Mouse (Mus musculus) kidney, adult 9 months (tissue): ENCODE data around the gene Flrt2.

ENCODE experiments used
- DNase-seq: peaks from one replicate; pipeline ENCODE4 v3.0.0; 2022

Flrt2 gene

DNA sequence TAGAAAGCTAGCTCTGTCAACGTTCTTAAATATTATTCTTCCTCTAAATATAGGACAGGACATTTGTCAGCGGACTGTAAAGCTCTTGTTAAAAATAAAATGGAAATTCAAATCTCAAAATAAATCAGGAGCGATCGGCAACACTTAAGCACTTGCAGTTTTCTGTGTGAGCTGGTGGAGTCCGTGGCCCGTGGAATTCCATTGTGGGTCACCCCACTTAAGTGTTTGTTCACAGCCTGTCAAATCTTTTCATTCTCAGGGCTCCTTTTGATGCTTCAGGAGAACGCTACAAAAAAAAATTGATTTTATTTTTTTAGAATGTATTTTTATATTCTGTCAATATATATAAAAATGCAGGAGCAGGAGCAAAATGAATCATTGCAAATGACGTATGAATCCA is 45.5 kb downstream of the Flrt2 start:
- DNase-seq = no peak

DNA sequence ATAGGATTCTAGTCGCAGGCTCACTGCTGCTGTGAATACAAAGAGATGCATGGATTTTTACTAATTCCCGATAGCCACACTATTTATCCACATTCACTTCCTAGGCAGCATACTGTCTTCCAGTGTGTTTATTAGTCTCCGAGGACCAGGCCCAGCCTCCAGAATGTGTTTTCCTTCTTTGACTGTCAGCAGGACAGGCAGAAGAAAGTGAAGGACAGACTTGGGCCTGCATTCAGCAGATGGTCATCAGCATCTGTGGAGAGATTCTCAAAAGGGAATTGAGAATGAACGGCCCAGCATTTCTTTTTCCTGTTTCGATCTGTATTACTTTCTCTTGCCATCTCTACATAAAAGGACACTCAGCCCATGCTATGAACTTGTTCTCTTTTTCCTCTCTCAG is 46.0 kb downstream of the Flrt2 start:
- DNase-seq = no peak

DNA sequence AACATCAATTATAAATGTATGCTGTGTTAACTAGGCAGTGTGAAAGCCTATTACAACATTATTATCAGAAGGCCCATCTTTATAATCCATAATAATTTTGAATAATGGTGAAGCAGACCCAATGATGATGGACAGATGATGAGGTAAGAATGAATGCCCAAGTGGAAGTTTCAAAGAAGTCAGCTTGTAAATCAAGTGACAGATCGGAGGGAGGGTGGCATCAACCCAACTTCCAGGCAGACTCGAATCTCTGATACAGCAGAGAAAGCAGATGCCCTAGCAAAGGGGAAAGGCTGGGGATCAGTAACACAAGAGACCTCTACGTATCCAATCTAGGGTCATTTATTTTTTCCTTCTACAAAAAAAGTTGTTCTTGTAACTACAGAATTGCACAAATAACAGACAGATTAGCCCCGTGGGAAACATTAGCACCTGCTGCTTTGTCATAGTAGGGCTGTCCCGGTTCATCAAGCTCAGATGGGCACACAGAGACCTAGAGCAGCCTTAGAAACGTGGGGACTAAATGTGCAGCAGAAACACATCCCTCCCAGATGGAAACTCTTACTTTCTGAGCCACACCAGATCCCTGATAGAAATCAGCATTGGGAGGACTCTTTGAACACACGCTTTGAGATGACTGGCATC is 46.6 kb downstream of the Flrt2 start:
- DNase-seq = no peak

DNA sequence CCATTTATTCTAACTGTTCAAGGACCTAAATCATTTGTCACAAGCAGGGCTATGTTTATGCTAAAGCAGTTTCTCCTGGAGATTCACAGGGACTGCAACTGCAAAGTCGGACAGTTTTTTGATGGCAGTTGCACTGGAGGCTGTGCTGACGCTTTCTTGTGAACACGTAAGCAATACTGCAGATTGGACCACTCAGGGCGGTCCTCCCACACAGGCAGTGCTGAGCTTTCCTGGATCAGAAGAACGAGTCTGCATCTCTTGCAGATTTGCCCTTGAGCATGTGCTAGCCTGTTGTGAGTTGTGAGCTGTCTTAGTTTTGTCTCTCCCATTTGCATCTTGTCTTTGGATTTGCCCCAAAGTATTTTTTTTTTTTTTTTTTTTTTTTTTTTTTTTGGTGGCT is 47.7 kb downstream of the Flrt2 start:
- no peak for DNase-seq

DNA sequence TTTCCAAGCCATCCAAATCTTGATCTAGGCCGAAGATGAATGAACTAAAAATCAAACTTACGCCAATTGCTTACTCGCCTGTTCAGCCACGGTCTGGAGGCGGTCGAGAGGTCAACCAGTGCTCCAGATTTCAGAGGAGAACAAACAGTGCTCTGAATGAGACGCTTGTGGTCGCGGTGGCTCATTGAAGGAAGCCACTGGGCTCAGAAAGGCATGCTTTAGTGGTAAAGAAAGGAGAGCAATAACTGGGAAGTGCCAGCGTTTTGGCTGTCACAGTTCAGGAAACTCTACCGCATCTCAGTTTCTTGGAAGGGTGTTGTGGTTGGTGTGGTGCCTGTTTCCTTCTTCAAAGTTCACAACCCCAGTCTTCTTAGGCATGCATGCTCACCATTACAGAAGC is 49.3 kb downstream of the Flrt2 start:
- DNase-seq = no peak

DNA sequence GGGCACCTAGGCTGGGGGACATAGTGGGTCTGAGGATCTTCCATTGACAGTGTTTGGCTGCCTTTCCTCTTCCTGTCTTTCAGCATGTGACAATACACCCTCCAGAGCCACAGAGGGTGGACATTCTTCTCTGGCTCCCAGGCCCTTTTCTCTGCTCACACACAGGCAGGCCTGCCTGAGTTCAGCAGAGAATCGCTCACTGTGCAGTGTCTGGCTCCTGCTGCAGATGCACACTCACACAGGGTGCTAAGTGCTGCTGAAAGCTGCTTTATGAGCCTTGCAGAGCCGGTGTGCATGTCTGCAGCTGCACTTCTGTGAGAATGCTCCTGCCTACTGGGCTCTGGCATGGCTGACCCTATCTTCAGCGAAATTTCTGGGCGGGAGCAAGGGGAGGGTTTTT is 52.3 kb downstream of the Flrt2 start:
- DNase-seq = no peak

DNA sequence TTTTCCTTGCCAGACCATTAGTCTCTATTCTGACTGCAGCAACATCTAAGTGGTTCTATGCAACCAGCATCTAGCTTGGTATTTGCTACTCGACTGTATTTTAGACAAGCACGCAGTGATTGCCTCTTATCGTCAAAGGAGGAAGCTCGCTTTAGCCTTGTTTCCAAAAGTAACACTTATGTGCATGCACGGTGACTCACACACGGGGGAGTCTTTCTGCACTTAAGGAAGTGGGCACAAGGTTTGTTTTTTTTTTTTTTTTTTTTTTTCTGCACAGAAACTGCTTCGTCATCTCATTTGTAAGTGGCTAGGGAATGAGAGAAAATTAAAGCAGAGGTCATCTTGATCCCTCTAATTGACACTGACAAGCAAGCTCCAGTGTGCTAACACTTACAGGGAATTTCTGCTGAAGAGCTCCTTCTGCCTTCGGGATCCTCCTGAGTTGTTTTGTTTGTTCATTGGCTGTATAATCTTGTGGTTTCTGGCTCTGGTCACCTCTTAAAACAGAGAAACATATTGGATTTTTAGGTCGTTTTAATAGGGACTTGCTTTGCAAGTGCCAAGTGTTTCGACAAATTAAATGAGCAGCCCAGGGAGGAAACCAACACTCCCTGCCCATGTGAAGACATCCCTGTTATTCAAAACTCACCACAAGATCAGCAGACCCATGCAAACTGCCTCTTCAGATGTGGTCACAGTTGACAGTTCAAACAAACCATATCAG is 55.0 kb downstream of the Flrt2 start:
- DNase-seq = no peak

DNA sequence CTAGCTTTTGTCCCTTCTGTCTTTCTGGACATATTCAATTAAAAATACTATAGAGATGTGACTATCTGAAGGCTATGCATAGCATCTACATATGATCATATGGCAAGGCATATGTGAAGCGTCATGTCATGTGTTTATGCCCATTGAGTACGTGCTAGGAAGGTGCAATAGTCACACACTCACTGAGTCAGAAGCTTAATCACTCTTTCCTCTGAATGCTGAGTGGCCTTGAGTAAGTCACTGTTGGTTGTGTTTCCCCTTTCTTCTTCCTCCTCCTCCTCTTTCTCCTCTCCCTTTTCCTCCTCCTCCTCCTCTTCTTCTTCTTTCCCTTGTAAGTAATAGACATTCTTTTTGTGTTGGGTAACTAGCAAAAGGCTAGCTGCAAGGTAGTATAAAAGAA is 56.7 kb downstream of the Flrt2 start:
- no peak for DNase-seq

DNA sequence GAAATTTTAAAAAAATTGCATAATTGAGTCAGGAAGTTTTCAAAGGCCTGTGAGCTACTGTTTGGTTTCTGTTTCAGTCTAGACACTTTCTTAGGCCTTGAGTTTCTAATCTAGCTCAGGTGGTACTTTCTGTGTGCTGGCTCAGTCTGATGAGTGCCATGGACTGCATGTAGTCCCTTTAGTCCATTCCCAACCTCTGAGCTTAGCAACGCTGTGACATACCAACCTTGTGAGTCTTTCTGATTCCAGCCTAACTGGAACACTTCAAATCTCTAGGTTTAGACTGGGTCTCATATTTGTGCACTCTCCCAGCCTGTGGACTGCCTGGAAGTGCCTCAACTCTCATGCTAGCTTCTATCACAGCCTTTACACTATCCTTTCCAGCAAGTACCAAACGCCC is 57.2 kb downstream of the Flrt2 start:
- no peak for DNase-seq

DNA sequence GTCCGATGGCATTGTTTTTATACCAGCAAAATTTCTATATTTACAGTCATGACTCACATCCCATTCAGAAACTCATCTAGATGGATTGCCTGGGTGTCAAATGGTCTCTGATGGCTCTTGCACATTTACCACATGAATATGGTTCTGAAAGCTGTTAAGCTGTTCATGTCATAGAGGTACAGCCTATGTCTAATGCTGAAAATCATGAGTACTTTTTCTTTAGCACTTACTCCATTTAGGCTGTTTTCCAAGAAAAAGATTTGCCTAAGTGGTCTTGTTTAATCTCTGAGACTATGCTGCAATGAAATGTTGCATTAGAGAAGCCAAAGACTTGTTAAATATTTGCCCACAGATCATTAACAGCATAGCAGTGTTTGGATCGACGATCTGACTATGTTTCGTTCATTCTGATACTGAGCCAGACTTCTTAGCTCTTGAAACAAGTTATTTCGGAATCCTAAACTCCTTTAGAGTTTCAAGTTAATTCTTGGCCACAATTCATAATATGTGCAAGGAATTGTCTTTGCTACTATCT is 67.3 kb downstream of the Flrt2 start:
- DNase-seq = no peak

DNA sequence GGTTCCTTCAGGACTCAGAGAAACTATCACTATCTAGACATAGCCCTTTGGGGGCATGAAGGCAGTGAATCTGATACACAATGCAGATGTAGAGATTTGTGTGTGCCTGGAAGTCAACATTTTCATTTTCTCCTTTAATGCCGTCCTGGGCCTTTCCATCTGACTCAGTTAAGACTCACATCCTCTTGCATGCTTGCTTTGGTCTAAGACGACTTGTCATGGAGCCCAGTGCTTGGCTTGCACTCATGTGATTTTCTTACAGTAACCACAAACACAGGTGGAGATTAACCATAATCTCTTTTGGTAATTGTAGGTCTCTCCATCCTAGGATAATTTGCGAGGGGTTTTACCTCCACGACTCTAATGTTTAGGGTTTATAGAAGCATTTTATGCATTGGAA is 73.2 kb downstream of the Flrt2 start:
- DNase-seq = no peak

DNA sequence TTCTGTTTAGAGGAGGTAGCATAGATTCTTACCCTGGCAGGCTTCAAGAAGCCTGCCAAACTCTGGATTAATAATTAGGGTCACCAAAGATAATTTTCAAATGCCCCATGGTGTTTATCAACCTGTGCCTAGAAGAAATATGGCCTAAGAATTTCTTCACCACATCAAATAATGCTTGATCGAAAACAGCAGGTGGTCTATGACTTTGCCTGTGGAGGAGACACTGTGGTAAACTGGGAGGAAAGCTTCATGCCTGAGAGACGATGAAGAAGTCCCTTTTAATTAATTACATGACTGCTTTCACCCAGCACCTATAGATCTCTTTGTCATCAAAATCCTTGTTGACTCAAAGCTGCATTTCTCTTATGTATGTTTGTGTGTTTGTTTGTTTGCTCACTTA is 77.0 kb downstream of the Flrt2 start:
- no peak for DNase-seq

DNA sequence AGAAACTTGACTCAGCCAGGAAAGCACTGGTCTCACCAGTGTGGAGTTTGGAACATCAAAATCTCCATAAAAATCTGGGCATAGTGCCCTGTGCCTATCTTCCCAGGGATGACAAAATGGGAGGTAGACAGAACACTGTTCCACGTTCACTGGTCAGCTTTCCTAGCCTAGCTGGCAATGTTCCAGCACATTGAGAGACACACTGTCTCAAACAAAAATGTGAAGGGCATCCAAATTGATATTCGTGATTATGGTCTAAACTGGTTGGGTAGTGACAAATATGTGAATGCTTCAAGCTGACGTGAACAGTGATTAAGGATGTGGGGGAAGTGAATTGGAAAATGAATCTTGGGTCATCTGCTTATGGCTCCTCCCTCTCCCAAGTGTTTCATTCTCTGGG is 78.2 kb downstream of the Flrt2 start:
- DNase-seq = no peak

DNA sequence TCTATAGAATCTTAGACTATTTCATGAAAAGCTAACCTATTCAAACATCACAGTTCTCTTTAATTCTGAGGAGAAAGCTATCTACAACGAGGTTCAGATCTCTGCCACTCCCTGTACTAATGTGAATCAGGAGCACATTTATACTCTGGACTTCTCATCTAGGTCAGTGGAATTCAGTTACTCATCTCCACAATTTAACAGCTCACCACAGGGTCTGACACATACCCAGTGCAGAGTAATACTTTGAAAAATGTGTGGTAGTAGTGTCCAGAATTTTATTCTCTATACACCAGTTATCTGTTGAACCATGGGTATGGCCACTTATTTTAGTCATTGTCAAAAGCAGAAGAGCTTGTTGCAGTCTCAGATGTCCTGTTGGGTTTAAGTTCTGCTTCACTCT is 98.1 kb downstream of the Flrt2 start:
- DNase-seq = no peak

DNA sequence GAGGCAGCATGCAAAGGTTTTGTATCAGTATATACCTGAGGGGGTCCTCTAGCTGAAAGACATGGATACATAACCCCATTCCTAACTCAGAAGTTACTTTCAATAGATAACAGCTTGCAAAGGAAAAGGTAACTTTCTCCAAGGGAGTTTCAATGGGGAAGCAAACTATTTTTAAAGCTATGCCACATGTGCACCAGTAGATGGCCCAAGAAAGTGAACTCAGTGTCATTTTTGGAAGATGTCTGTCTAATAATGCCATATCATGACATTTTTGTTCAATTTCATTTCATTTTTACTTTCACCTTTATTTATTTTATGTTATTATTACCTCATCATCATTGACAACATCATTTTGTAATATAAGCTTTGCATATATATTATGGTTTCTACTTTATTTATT is 124.6 kb downstream of the Flrt2 start:
- DNase-seq = no peak
